Mouse (Mus musculus) liver, adult (tissue): ENCODE results near the gene Best1.

Experiments
- GATA4 ChIP-seq: IDR thresholded peaks from 2 replicates; pipeline ENCODE4 v1.6.1; 2014; ENCODE audit warnings: mild to moderate bottlenecking, low read length; ENCODE audit not compliant: insufficient replicate concordance

Best1 gene

DNA sequence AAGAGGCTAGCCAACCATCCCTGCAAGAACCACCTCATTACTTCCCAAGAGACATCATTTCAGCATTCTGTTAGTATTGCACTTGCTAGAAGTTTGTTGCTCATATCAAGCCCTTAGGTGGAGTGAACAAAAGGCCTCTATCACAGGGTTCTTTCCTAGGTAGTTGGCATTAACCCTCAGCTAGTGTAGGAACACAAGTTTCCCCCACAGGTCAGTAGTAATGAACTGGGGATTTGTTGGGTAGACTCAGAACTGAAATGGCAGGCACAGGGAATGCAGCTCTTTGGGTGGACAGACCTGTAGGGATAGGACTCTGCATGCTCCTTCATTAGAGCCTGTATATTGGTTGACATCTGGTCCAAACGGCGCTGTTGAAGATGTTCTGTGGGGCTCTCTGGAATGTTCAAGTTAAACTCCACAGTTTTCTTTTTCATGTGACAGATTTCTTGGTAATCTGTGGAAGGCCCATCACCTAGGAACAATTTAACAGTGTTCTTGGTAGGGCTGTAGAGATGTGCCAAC, 15.5 kb downstream of the Best1 start:
- TF ChIP-seq GATA4 = no peak

GRCm38 (mm10) chr19:9985190-9985899, 16.1 kb downstream of the Best1 start:
- no peak for TF ChIP-seq GATA4

- TF ChIP-seq GATA4 = no peak
Observed at GRCm38 (mm10) chr19:9984111-9985055, 17.1 kb downstream of the Best1 start.

DNA sequence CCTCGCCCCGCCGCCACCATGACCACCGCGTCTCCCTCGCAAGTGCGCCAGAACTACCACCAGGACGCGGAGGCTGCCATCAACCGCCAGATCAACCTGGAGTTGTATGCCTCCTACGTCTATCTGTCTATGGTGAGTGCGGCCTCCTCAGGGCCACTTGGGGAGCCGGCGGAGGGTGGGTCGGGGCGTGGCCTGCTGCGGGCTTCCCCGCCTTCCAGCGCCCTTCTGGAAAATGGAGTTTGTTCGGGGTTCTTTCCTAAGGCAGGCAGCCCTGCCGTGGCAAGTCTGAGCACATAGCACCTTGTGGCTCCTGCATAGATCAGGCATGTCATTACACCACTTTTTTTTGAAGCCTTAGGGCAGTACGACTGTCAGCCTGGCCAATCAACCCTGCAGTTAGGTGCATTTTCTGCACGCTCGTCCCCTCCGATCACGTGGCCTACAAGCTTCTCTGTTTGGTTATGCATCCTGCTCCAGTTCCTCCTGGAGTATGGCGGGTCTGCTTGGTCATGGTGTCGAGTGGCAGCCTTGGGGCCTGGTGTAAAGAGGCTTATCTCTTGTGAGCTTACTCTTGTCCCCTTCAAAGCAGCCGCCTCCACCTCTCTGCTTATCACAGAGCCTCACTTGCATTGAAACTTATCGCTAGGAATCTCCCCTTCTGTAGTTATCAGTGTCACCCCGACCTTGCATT, 18.4 kb downstream of the Best1 start:
- no peak for TF ChIP-seq GATA4

- no peak for TF ChIP-seq GATA4
Observed at GRCm38 (mm10) chr19:9982151-9982851, 19.1 kb downstream of the Best1 start.

GRCm38 (mm10) chr19:9981621-9982020, 19.8 kb downstream of the Best1 start:
- no peak for TF ChIP-seq GATA4

DNA sequence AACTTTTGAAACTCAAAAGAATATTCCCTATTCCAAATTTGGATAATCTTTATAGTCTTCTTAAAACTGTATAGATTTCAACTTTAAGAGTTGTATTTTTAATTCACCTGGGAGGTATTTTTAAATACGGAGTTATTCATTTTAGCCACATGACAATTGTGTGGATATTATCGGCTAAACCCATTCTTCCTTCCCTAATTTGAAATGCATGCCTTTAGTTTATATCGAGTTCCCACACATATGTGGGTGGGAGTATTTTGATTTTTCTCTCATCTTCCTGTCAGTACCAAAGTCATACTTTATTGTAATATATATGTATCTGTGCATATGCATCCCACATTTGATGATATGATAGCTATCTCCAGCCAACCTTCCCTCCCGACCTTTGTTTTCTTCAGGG, 21.2 kb downstream of the Best1 start, which contains the start of gene Fth1:
Gene Fth1, plus strand, starts transcription at position 341 of the 400 bp plus-strand sequence.
- TF ChIP-seq GATA4 = no peak

GRCm38 (mm10) chr19:9979156-9979555, 22.3 kb downstream of the Best1 start:
- TF ChIP-seq GATA4 = no peak

GRCm38 (mm10) chr19:9978431-9978951, 22.9 kb downstream of the Best1 start:
- 0 out of 2 replicates have a peak, but pooled peaks have one; percentile 9 for TF ChIP-seq GATA4

- TF ChIP-seq GATA4 = peak; percentile 87
Observed at GRCm38 (mm10) chr19:9977085-9977484, 24.3 kb downstream of the Best1 start.

- TF ChIP-seq GATA4 = no peak
Observed at GRCm38 (mm10) chr19:9968081-9968787, 33.2 kb downstream of the Best1 start.

DNA sequence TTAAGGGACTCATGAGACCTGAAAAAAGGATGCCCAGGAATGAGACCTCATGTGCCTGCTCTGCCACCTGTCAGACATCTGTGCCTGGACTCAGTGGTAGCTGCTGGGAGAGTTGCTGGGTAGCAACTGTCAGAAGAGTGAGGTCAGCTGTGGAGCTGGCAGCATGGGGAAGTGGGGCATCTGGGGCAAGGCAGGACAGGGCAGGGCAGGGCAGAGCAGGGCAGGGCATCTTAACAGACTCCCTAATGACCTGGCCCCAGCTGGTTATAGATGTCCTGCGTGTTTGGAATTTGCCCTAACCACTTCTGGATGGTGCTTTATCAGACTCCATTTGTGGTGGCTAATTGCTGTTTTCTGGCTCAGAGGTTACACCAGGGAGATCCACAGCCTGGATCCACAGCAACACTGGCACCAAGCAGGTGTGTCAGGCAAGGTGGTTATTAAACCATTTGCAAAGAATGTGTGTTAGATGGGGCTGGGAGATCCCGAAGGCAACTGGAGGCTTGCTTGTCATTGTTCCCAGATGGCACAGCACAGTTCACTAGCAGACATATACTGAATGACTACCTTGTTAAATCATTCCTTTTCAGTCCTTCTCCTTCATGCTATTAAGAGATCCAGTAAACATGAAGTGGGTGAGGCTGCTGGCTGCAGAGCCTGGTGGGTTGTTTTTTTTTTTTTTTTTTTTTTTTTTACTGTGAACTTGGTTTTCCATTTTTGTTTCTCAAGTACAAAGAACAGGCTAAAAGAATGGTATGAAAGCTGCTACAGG, 35.2 kb downstream of the Best1 start:
- no peak for TF ChIP-seq GATA4
